Mouse (Mus musculus): Measurements from ENCODE around the gene Adam22. TPM values are rescaled to one million over a fixed set of nuclear protein-coding genes. Genes with fewer than 3 reads are reported as not detected.
"Not testable (repeated sequence)": the region's sequence is repeated elsewhere in the genome, so short reads cannot be mapped to it uniquely, and the experiment has no call there.

The Adam22 gene
- polyA plus RNA-seq, 1 experiment from 2014 or later, result 6.1 TPM

GRCm38 (mm10) chr5:8053827-8054226 lies 314.1 kb downstream of the Adam22 start:
- Histone ChIP-seq H3K36me3 (ENCODE audit: control insufficient read depth, insufficient read depth, low read length) (peaks cover 5% of the 10 kb centered on the region; the same call in 1 of the 2 replicates), H3K27me3 (ENCODE audit: control insufficient read depth, insufficient read depth, low read length) (no peaks in the 10 kb centered on the region), H3K9ac (ENCODE audit: low read depth, low read length) (no peak overlapping the region), H3K27ac (ENCODE audit: low read depth, low read length) (no peak overlapping the region), H3K4me2 (no peak overlapping the region), H3K4me3 (ENCODE audit: low read depth, low read length) (no peak overlapping the region), H3K4me1 (ENCODE audit: control insufficient read depth, insufficient read depth, low read length) (peaks cover 13% of the 10 kb centered on the region; the same call in 1 of the 2 replicates), H3K9me3 (replicated peaks; ENCODE audit: control insufficient read depth, low read length) (no peaks in the 10 kb centered on the region)
- ATAC-seq (replicated peaks; ENCODE audit: insufficient number of reproducible peaks, low FRiP score, low TSS enrichment), result no peak
- WGBS (ENCODE audit: insufficient replicate concordance), result 77% methylated on average over 4 of the region's 4 CpGs

GRCm38 (mm10) chr5:8045855-8046254 lies 322.1 kb downstream of the Adam22 start, which contains the start of gene Sri:
Gene Sri (plus strand): TSS chr5:8046078.
- no peaks in the 10 kb centered on the region for H3K27me3 ChIP-seq (ENCODE audit: control insufficient read depth, insufficient read depth, low read length)
- no peaks in the 10 kb centered on the region for H3K4me1 ChIP-seq (ENCODE audit: control insufficient read depth, insufficient read depth, low read length)
- no peak within 1 kb of the TSS for H3K4me3 ChIP-seq (ENCODE audit: low read depth, low read length)
- no peak within 1 kb of the TSS for H3K27ac ChIP-seq (ENCODE audit: low read depth, low read length)
- no peaks in the 10 kb centered on the region for H3K36me3 ChIP-seq (ENCODE audit: control insufficient read depth, insufficient read depth, low read length)
- H3K4me2 ChIP-seq, result no peak within 1 kb of the TSS
- no peaks in the 10 kb centered on the region for H3K9me3 ChIP-seq (replicated peaks; ENCODE audit: control insufficient read depth, low read length)
- ATAC-seq (replicated peaks; ENCODE audit: insufficient number of reproducible peaks, low FRiP score, low TSS enrichment), result no peak
- no peak within 1 kb of the TSS for H3K9ac ChIP-seq (ENCODE audit: low read depth, low read length)
- 77% methylated on average over 6 of the region's 6 CpGs for WGBS (ENCODE audit: insufficient replicate concordance)

DNA sequence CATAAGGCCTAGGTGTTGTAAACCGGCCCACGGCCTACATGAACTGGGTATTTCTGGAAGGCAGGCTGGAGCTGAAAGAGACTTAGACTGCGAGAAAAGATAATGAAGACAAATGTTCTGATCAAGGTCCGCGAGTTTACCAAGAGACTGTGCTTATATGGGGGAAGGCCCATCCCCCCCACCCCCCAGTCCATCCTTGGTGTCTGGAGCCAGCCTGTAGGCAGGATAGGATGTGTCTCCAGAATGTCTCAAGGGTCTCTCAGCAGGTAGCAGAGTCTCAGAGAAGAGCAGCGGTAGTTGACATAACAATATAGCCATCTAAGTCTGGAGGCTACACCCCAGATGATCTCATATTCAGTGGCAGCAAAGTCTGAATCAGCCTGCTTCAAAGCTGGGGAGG lies 333.4 kb downstream of the Adam22 start:
- not testable (repeated sequence) for H3K4me2 ChIP-seq; H3K27me3 ChIP-seq (ENCODE audit: control insufficient read depth, insufficient read depth, low read length); H3K9ac ChIP-seq (ENCODE audit: low read depth, low read length); H3K36me3 ChIP-seq (ENCODE audit: control insufficient read depth, insufficient read depth, low read length); H3K9me3 ChIP-seq (replicated peaks; ENCODE audit: control insufficient read depth, low read length); H3K27ac ChIP-seq (ENCODE audit: low read depth, low read length); ATAC-seq (replicated peaks; ENCODE audit: insufficient number of reproducible peaks, low FRiP score, low TSS enrichment); H3K4me1 ChIP-seq (ENCODE audit: control insufficient read depth, insufficient read depth, low read length); H3K4me3 ChIP-seq (ENCODE audit: low read depth, low read length)
- WGBS (ENCODE audit: insufficient replicate concordance), result 82% methylated on average over 6 of the region's 6 CpGs

Small RNAs within 50 kb of the gene (microRNA-seq; reads per million reads assigned to microRNA genes)
- not detected for gene Gm24196 (ENCODE audit: borderline number of aligned reads)

Other genes with a start within 250 kb of the Adam22 start
- 42.5 and 44.4 TPM in 2 replicates for gene Dbf4, start 54.6 kb upstream of the Adam22 start, polyA plus RNA-seq (2014; fragmentation: Nextera tagmentation; extraction: Ambion mirVana)
- 15.1 and 15.2 TPM in 2 replicates for gene Slc25a40, start 54.7 kb upstream of the Adam22 start, polyA plus RNA-seq (2014; fragmentation: Nextera tagmentation; extraction: Ambion mirVana)

Data from heart, embryonic 11.5 days (tissue).